Mouse (Mus musculus): ENCODE data around the gene Aagab.

Gene Aagab

GRCm38 (mm10) chr9:63647581-63648519 lies 45.4 kb downstream of the Aagab start:
- DNase-seq (ENCODE audit: low read depth, low spot score): no peak

- no peak for DNase-seq (ENCODE audit: low read depth, low spot score)
Measured at GRCm38 (mm10) chr9:63648520-63648918, 46.1 kb downstream of the Aagab start.

GRCm38 (mm10) chr9:63649841-63650545 lies 47.5 kb downstream of the Aagab start:
- no peak for DNase-seq (ENCODE audit: low read depth, low spot score)

GRCm38 (mm10) chr9:63650905-63651304 lies 48.4 kb downstream of the Aagab start:
- no peak for DNase-seq (ENCODE audit: low read depth, low spot score)

- DNase-seq (ENCODE audit: low read depth, low spot score): no peak
Measured at GRCm38 (mm10) chr9:63651594-63651993, 49.1 kb downstream of the Aagab start.

- no peak for DNase-seq (ENCODE audit: low read depth, low spot score)
Measured at GRCm38 (mm10) chr9:63653666-63654065, 51.2 kb downstream of the Aagab start.

GRCm38 (mm10) chr9:63654575-63654974 lies 52.1 kb downstream of the Aagab start:
- DNase-seq (ENCODE audit: low read depth, low spot score): no peak

GRCm38 (mm10) chr9:63655092-63655491 lies 52.6 kb downstream of the Aagab start:
- no peak for DNase-seq (ENCODE audit: low read depth, low spot score)

- DNase-seq (ENCODE audit: low read depth, low spot score): no peak
Measured at GRCm38 (mm10) chr9:63657167-63657566, 54.7 kb downstream of the Aagab start.

- no peak for DNase-seq (ENCODE audit: low read depth, low spot score)
Measured at GRCm38 (mm10) chr9:63658436-63658835, 56.0 kb downstream of the Aagab start.

- no peak for DNase-seq (ENCODE audit: low read depth, low spot score)
Measured at GRCm38 (mm10) chr9:63658970-63659371, 56.5 kb downstream of the Aagab start.

- no peak for DNase-seq (ENCODE audit: low read depth, low spot score)
Measured at GRCm38 (mm10) chr9:63660061-63660460, 57.6 kb downstream of the Aagab start.

GRCm38 (mm10) chr9:63660691-63661090 lies 58.2 kb downstream of the Aagab start:
- DNase-seq (ENCODE audit: low read depth, low spot score): no peak

- DNase-seq (ENCODE audit: low read depth, low spot score): no peak
Measured at GRCm38 (mm10) chr9:63662759-63663158, 60.3 kb downstream of the Aagab start.

GRCm38 (mm10) chr9:63663222-63663621 lies 60.8 kb downstream of the Aagab start:
- DNase-seq (ENCODE audit: low read depth, low spot score): no peak

GRCm38 (mm10) chr9:63664300-63664745 lies 61.9 kb downstream of the Aagab start:
- DNase-seq (ENCODE audit: low read depth, low spot score): no peak

- DNase-seq (ENCODE audit: low read depth, low spot score): no peak
Measured at GRCm38 (mm10) chr9:63664792-63665646, 62.6 kb downstream of the Aagab start.

- no peak for DNase-seq (ENCODE audit: low read depth, low spot score)
Measured at GRCm38 (mm10) chr9:63666612-63667372, 64.3 kb downstream of the Aagab start.

GRCm38 (mm10) chr9:63667373-63667724 lies 64.9 kb downstream of the Aagab start:
- DNase-seq (ENCODE audit: low read depth, low spot score): no peak

GRCm38 (mm10) chr9:63668621-63669020 lies 66.2 kb downstream of the Aagab start:
- no peak for DNase-seq (ENCODE audit: low read depth, low spot score)

- DNase-seq (ENCODE audit: low read depth, low spot score): no peak
Measured at GRCm38 (mm10) chr9:63669816-63670215, 67.4 kb downstream of the Aagab start.
